Mouse (Mus musculus) kidney, postnatal 14 days (tissue): Measurements from ENCODE around the gene Slc25a51.
"Not testable (repeated sequence)": the region's sequence is repeated elsewhere in the genome, so short reads cannot be mapped to it uniquely, and the experiment has no call there.

ENCODE experiments used
- DNase-seq: peaks from one replicate; pipeline ENCODE4 v3.0.0; 2022; ENCODE audit warnings: mixed read lengths

The Slc25a51 gene

GRCm38 (mm10) chr4:45396211-45396610 lies 12.4 kb downstream of the Slc25a51 start:
- DNase-seq: not testable (repeated sequence)

GRCm38 (mm10) chr4:45393658-45394057 lies 14.9 kb downstream of the Slc25a51 start:
- DNase-seq: no peak

GRCm38 (mm10) chr4:45392994-45393393 lies 15.6 kb downstream of the Slc25a51 start:
- no peak for DNase-seq

- DNase-seq: no peak
These were observed 16.0 kb downstream of the Slc25a51 start for GRCm38 (mm10) chr4:45392572-45392971.

- DNase-seq: no peak
These were observed 16.5 kb downstream of the Slc25a51 start for GRCm38 (mm10) chr4:45392099-45392498.

GRCm38 (mm10) chr4:45387296-45387695 lies 21.3 kb downstream of the Slc25a51 start:
- DNase-seq: not testable (repeated sequence)

GRCm38 (mm10) chr4:45382133-45382532 lies 26.4 kb downstream of the Slc25a51 start:
- not testable (repeated sequence) for DNase-seq

- peak; percentile 40 for DNase-seq
These were observed 27.5 kb downstream of the Slc25a51 start for GRCm38 (mm10) chr4:45380903-45381580.

GRCm38 (mm10) chr4:45376573-45376972 lies 32.0 kb downstream of the Slc25a51 start:
- DNase-seq: peak; percentile 47

- peak; percentile 56 for DNase-seq
These were observed 33.7 kb downstream of the Slc25a51 start for GRCm38 (mm10) chr4:45374879-45375278.

GRCm38 (mm10) chr4:45371261-45371660 lies 37.3 kb downstream of the Slc25a51 start:
- no peak for DNase-seq

GRCm38 (mm10) chr4:45356653-45357052 lies 51.9 kb downstream of the Slc25a51 start:
- no peak for DNase-seq
